Mouse (Mus musculus) G1E-ER4 (cell line): ENCODE data around the gene Rrp36. TPM values are rescaled to one million over a fixed set of nuclear protein-coding genes. Genes with fewer than 3 reads are reported as not detected.

Experiments used
- GATA1 ChIP-seq: IDR thresholded peaks from one replicate; pipeline ENCODE4 v1.8.0; 2012; ENCODE audit warnings: low read length, inconsistent platforms
- polyA plus RNA-seq: library from polyadenylated mRNA; stranded (reverse); fragments of >175 nt; gene quantifications from 2 replicates; pipeline ENCODE4 v1.2.3, GENCODE M21; 2012

The Rrp36 gene
- polyA plus RNA-seq, 1 experiment, result 49.7 TPM

- TF ChIP-seq GATA1, result no peak
These were observed 4.2 kb downstream of the Rrp36 start for GRCm38 (mm10) chr17:46669911-46670310.

GRCm38 (mm10) chr17:46667712-46668111 is 6.4 kb downstream of the Rrp36 start:
- no peak for TF ChIP-seq GATA1

GRCm38 (mm10) chr17:46662730-46663129 is 11.4 kb downstream of the Rrp36 start:
- no peak for TF ChIP-seq GATA1

GRCm38 (mm10) chr17:46661981-46662380 is 12.2 kb downstream of the Rrp36 start:
- no peak for TF ChIP-seq GATA1

GRCm38 (mm10) chr17:46661351-46661750 is 12.8 kb downstream of the Rrp36 start:
- TF ChIP-seq GATA1, result no peak

- no peak for TF ChIP-seq GATA1
These were observed 18.1 kb downstream of the Rrp36 start for GRCm38 (mm10) chr17:46656054-46656453.

- TF ChIP-seq GATA1, result no peak
These were observed 22.2 kb downstream of the Rrp36 start for GRCm38 (mm10) chr17:46651755-46652547.

GRCm38 (mm10) chr17:46651292-46651691 is 22.9 kb downstream of the Rrp36 start:
- no peak for TF ChIP-seq GATA1

GRCm38 (mm10) chr17:46650232-46651031 is 23.7 kb downstream of the Rrp36 start, which contains the start of gene Cul7:
Cul7 (plus strand) TSS chr17:46650337.
- TF ChIP-seq GATA1, result no peak

GRCm38 (mm10) chr17:46649811-46650210 is 24.3 kb downstream of the Rrp36 start:
- no peak for TF ChIP-seq GATA1

- TF ChIP-seq GATA1, result no peak
These were observed 25.7 kb downstream of the Rrp36 start for GRCm38 (mm10) chr17:46648436-46648835.

GRCm38 (mm10) chr17:46647279-46647678 is 26.9 kb downstream of the Rrp36 start:
- TF ChIP-seq GATA1, result no peak

GRCm38 (mm10) chr17:46646322-46646662 is 27.9 kb downstream of the Rrp36 start:
- TF ChIP-seq GATA1, result no peak

- TF ChIP-seq GATA1, result no peak
These were observed 28.4 kb downstream of the Rrp36 start, which contains the start of the genes Klc4 and Mrpl2 for GRCm38 (mm10) chr17:46645561-46646321. Klc4 (minus strand) TSS chr17:46646022. Mrpl2 (plus strand) TSS chr17:46646229.

- TF ChIP-seq GATA1, result no peak
These were observed 29.2 kb downstream of the Rrp36 start for GRCm38 (mm10) chr17:46644916-46645475.
